Mouse (Mus musculus) embryonic facial prominence, embryonic 14.5 days (tissue): ENCODE data around the gene Wdr90. TPM values are rescaled to one million over a fixed set of nuclear protein-coding genes. Genes with fewer than 3 reads are reported as not detected.
"Not testable (repeated sequence)": the region's sequence is repeated elsewhere in the genome, so short reads cannot be mapped to it uniquely, and the experiment has no call there.

ENCODE experiments used
- ATAC-seq: fragments of 200-750 bp; cut with Nextera tagmentation; 2 replicates; pipeline ENCODE4 v1.8.0; 2017; ENCODE audit warnings: low read depth, moderate number of reproducible peaks, moderate TSS enrichment
- DNase-seq: peaks from one replicate; pipeline ENCODE4 v3.0.0-alpha.2; 2015; ENCODE audit warnings: low spot score
- H3K27ac ChIP-seq: fragments of 300-500 bp; sonication (generic); replicated peaks from 2 replicates; pipeline ENCODE4 v1.5.1; 2014; ENCODE audit warnings: low read depth, mild to moderate bottlenecking, low read length, moderate library complexity
- H3K27me3 ChIP-seq: fragments of 300-500 bp; sonication (generic); replicated peaks from 2 replicates; pipeline ENCODE4 v1.6.1; 2014; ENCODE audit warnings: low read length; ENCODE audit not compliant: control insufficient read depth, insufficient read depth
- H3K36me3 ChIP-seq: fragments of 300-500 bp; sonication (generic); 2 replicates; pipeline ENCODE4 v1.6.1; 2014; ENCODE audit warnings: low read length, mixed read lengths; ENCODE audit not compliant: control insufficient read depth, insufficient read depth
- H3K4me1 ChIP-seq: fragments of 300-500 bp; sonication (generic); 2 replicates; pipeline ENCODE4 v1.6.1; 2014; ENCODE audit warnings: antibody characterized with exemption, low read length; ENCODE audit not compliant: control insufficient read depth, insufficient read depth
- H3K4me2 ChIP-seq: fragments of 300-500 bp; sonication (generic); 2 replicates; pipeline ENCODE4 v1.6.1; 2014; ENCODE audit warnings: low read depth, mild to moderate bottlenecking, low read length, moderate library complexity, mixed read lengths
- H3K4me3 ChIP-seq: fragments of 300-500 bp; sonication (generic); 2 replicates; pipeline ENCODE4 v1.5.1; 2014; ENCODE audit warnings: low read depth, mild to moderate bottlenecking, low read length
- H3K9ac ChIP-seq: fragments of 300-500 bp; sonication (generic); 2 replicates; pipeline ENCODE4 v1.6.1; 2014; ENCODE audit warnings: low read depth, mild to moderate bottlenecking, low read length, moderate library complexity, mixed read lengths
- H3K9me3 ChIP-seq: fragments of 300-500 bp; sonication (generic); 2 replicates; pipeline ENCODE4 v1.6.1; 2016; ENCODE audit warnings: low read length; ENCODE audit not compliant: control insufficient read depth
- WGBS: fragments of 180-500 bp; shearing (Covaris S2); extraction: QIAGEN DNeasy Blood & Tissue Kit; methylation state at CpG from one replicate; pipeline ENCODE4 v1.1.7; 2014; 5-methylcytosine and 5-hydroxymethylcytosine counted together
- polyA plus RNA-seq: library from polyadenylated mRNA; unstranded; fragments of >200 nt; fragmentation: Nextera tagmentation; extraction: Ambion mirVana; gene quantifications from 2 replicates; pipeline ENCODE4 v1.2.1, GENCODE M21; 2014

The Wdr90 gene
- polyA plus RNA-seq, 1 experiment from 2014 or later, result 17.6 TPM

DNA sequence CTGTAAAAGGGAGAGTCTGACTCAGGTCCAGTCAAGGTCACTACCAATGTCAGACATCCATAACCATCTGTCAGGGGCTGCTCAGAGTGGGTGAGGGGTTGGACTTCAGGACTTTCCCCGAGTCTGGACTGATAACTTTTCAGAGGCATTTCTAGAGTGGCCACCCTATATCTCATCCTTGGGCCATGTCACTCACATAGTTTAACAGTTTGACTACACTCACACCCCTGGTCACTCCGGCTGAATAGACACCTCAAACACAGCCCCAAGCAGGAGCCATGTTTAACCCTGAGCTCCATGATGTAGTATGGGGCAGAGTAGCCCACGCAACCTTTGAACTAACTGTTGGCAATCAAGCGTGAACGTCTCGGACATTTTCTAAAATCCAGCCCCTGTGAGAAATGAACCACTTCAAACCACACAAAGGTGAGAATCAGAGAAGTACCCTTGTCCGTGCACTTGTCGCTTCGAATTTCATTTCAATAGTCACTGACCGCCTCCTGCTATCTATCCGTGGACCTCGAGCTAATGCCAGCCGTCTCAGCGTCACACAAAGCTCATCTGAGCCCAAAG, 12.9 kb upstream of the Wdr90 start:
- H3K36me3 ChIP-seq, result peaks cover 14% of the 10 kb centered on the region
- no peak for DNase-seq
- H3K4me3 ChIP-seq, result peak overlapping the region; percentile 79
- H3K27ac ChIP-seq, result peak overlapping the region; percentile 94
- H3K9ac ChIP-seq, result peak overlapping the region; percentile 78
- H3K4me1 ChIP-seq, result peaks cover 7% of the 10 kb centered on the region; the same call in 1 of the 2 replicates
- no peaks in the 10 kb centered on the region for H3K9me3 ChIP-seq
- WGBS, result 6% methylated on average over 14 of the region's 14 CpGs
- no peaks in the 10 kb centered on the region for H3K27me3 ChIP-seq
- no peak for ATAC-seq
- H3K4me2 ChIP-seq, result peak overlapping the region; percentile 85

DNA sequence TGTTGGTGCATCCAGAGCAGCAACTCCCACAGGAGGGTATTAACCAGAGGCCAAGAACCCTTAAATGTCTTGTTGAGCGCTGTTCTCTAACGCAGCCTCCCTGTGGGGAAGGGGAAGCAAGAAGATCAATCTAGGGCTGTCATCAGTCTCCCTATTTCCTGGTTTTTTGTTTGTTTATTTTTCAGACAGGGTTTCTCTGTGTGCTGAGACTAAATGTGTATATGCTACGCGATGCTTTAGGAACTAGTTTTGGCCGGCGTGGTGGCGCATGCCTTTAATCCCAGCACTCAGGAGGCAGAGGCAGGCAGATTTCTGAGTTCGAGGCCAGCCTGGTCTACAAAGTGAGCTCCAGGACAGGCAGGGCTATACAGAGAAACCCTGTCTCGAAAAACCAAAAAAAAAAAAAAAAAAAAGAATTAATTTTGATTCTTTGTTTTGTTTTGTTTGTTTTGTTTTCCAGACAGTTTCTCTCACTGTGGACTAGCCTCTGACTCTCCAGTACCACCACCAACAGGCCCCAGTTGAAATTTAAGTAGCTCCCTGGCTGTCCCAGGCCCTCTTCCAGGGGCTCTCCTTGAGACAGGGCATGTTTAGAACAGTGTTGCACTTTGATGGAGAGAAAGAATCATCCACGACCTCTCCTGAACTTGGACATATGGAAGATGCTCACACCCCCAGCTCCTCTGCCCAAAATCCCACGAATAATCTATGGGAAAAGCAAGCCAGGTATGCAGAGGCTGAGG, 12.3 kb upstream of the Wdr90 start:
- Histone ChIP-seq H3K4me3 (peak overlapping the region; percentile 79), H3K9me3 (no peaks in the 10 kb centered on the region), H3K27me3 (no peaks in the 10 kb centered on the region), H3K27ac (no peak overlapping the region), H3K36me3 (peaks cover 7% of the 10 kb centered on the region), H3K4me2 (peak overlapping the region; percentile 85), H3K9ac (no peak overlapping the region), H3K4me1 (peaks cover 7% of the 10 kb centered on the region; the same call in 1 of the 2 replicates)
- ATAC-seq (no peak), DNase-seq (no peak)
- 69% methylated on average over 11 of the region's 11 CpGs for WGBS

- DNase-seq (no peak), ATAC-seq (no peak)
- Histone ChIP-seq H3K4me1 (peaks cover 10% of the 10 kb centered on the region), H3K4me3 (no peak overlapping the region), H3K27me3 (no peaks in the 10 kb centered on the region), H3K9me3 (no peaks in the 10 kb centered on the region), H3K36me3 (no peaks in the 10 kb centered on the region), H3K27ac (no peak overlapping the region), H3K9ac (no peak overlapping the region), H3K4me2 (no peak overlapping the region)
- WGBS, result 81% methylated on average over 3 of the region's 3 CpGs
Measured at GRCm38 (mm10) chr17:25872676-25873075, 11.4 kb upstream of the Wdr90 start.

DNA sequence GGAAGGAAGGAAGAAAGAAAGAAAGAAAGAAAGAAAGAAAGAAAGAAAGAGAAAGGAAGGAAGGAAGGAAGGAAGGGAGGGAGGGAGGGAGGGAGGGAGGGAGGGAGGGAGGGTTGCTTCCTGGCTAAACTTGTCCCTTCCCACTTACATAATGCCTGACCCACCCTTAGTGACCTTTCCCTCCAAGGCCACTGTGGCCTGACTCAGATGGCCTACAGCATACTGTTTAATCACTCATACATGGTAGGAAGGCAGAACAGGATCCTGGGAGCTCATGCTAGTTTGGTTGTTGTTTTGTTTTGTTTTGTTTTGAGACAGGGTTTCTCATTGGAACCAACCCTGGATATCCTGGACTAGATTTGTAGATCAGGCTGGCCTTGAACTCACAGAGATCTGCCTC, 10.3 kb upstream of the Wdr90 start:
- H3K36me3 ChIP-seq, H3K27me3 ChIP-seq, H3K9ac ChIP-seq, H3K27ac ChIP-seq, H3K4me2 ChIP-seq, H3K4me3 ChIP-seq, DNase-seq, ATAC-seq, H3K9me3 ChIP-seq: not testable (repeated sequence)
- H3K4me1 ChIP-seq, result peaks cover 13% of the 10 kb centered on the region

DNA sequence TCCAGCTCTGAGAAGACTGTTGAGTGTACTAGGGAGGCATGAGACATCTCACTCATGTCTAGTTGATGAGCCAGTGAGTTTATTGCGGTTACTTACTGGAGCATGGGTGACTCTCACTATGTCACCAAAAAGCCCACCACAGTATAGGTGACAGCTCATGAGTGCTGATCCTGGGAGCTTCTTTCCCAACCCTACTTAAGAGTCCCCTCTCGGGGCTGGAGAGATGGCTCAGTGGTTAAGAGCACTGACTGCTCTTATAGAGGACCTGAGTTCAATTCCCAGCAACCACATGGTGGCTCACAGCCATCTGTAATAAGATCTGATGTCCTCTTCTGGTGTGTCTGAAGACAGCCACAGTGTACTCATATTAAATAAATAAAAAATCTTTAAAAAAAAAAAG, 8.7 kb upstream of the Wdr90 start:
- no peak for ATAC-seq

GRCm38 (mm10) chr17:25869498-25869897, 8.2 kb upstream of the Wdr90 start:
- DNase-seq (no peak), ATAC-seq (no peak)
- Histone ChIP-seq H3K9ac (no peak overlapping the region), H3K4me2 (no peak overlapping the region), H3K27me3 (no peaks in the 10 kb centered on the region), H3K9me3 (no peaks in the 10 kb centered on the region), H3K4me3 (no peak overlapping the region), H3K4me1 (peaks cover 6% of the 10 kb centered on the region; the same call in 1 of the 2 replicates), H3K27ac (no peak overlapping the region), H3K36me3 (no peaks in the 10 kb centered on the region)
- WGBS, result 84% methylated on average over 8 of the region's 8 CpGs

More for the DNA sequence above, 8.7 kb upstream of the Wdr90 start:
- Histone ChIP-seq H3K27ac (no peak overlapping the region), H3K27me3 (no peaks in the 10 kb centered on the region), H3K4me1 (peaks cover 6% of the 10 kb centered on the region; the same call in 1 of the 2 replicates), H3K9ac (no peak overlapping the region), H3K36me3 (no peaks in the 10 kb centered on the region), H3K9me3 (no peaks in the 10 kb centered on the region), H3K4me2 (no peak overlapping the region), H3K4me3 (no peak overlapping the region)
- DNase-seq, result no peak
- WGBS, result 87% methylated on average over 2 of the region's 2 CpGs

- Histone ChIP-seq H3K27me3 (no peaks in the 10 kb centered on the region), H3K9ac (peak within 1 kb of the TSS; percentile 67), H3K4me3 (peak within 1 kb of the TSS; percentile 77), H3K9me3 (no peaks in the 10 kb centered on the region), H3K4me2 (peak within 1 kb of the TSS; percentile 99), H3K4me1 (peaks cover 6% of the 10 kb centered on the region; the same call in 1 of the 2 replicates), H3K36me3 (no peaks in the 10 kb centered on the region), H3K27ac (peak within 1 kb of the TSS; percentile 35)
- WGBS, result 0% methylated on average over 20 of the region's 24 CpGs
- ATAC-seq (peak; percentile 93), DNase-seq (peak; percentile 91)
Measured at GRCm38 (mm10) chr17:25868601-25869191, 7.4 kb upstream of the Wdr90 start, which contains the start of gene Mcrip2. Gene Mcrip2 (minus strand): TSS chr17:25868764.

- ATAC-seq (peak; percentile 53), DNase-seq (no peak)
- 0% methylated on average over 26 of the region's 42 CpGs for WGBS
- Histone ChIP-seq H3K36me3 (no peaks in the 10 kb centered on the region), H3K27me3 (no peaks in the 10 kb centered on the region), H3K4me1 (peaks cover 6% of the 10 kb centered on the region; the same call in 1 of the 2 replicates), H3K4me3 (peak overlapping the region; percentile 77), H3K9ac (peak overlapping the region; percentile 67), H3K9me3 (no peaks in the 10 kb centered on the region), H3K27ac (no peak overlapping the region), H3K4me2 (peak overlapping the region; percentile 99)
Measured at GRCm38 (mm10) chr17:25867836-25868600, 6.7 kb upstream of the Wdr90 start.
